Mouse (Mus musculus): ENCODE data around the gene Gucy1b2. TPM values are rescaled to one million over a fixed set of nuclear protein-coding genes. Genes with fewer than 3 reads are reported as not detected.

Gene Gucy1b2
- polyA plus RNA-seq, 1 experiment: not detected

DNA sequence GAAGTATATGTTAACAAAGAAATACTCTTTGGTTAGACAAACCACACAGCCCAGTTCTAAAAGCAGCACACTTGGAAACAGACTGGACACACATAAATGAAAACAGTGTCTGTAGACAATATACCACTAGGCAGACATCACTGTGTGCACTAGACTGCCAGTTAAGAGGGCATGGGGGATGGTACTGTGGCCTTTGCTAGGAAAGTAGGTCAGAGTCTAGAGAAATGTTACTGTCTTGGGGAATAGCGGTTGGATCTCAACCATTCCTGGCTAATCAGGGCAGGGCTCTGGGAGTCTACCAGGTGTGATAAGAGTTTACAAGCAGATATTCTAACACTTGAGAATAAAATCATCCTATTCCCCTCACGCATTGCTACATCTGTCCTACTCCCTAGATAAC is 60.7 kb downstream of the Gucy1b2 start:
- TF ChIP-seq E2F4 (IDR thresholded peaks at IDR 0.05; ENCODE audit: insufficient read depth): no peak
- TF ChIP-seq USF1 (IDR thresholded peaks at IDR 0.05; ENCODE audit: low read depth): no peak
- no peak for TF ChIP-seq MAX (IDR thresholded peaks at IDR 0.05; ENCODE audit: low read depth)
- no peak for TF ChIP-seq CEBPB (IDR thresholded peaks at IDR 0.05; ENCODE audit: insufficient read depth, poor library complexity, severe bottlenecking)
- no peak for TF ChIP-seq POLR2A (IDR thresholded peaks at IDR 0.05; ENCODE audit: insufficient read length, low read depth)
- no peak for TF ChIP-seq MYOG (IDR thresholded peaks at IDR 0.05; ENCODE audit: control insufficient read depth in 1 of 3, insufficient read depth in 1 of 3, insufficient read length in 2 of 3, low read depth in 2 of 3)
- TF ChIP-seq REST (IDR thresholded peaks at IDR 0.05; ENCODE audit: insufficient read depth, insufficient read length): no peak
- no peak for TF ChIP-seq TCF3 (IDR thresholded peaks at IDR 0.05; ENCODE audit: insufficient read length, low read depth)
- TF ChIP-seq POLR2AphosphoS2 (IDR thresholded peaks at IDR 0.05; ENCODE audit: insufficient read length, low read depth): no peak
- no peak for TF ChIP-seq TCF12 (IDR thresholded peaks at IDR 0.05; ENCODE audit: insufficient read depth, poor library complexity, severe bottlenecking)
- no peak for TF ChIP-seq MYOD1 (IDR thresholded peaks at IDR 0.05; ENCODE audit: control insufficient read depth in 1 of 3, insufficient read length in 2 of 3, low read depth in 2 of 3)
- TF ChIP-seq SRF (IDR thresholded peaks at IDR 0.05; ENCODE audit: control insufficient read depth, insufficient read length, low read depth): no peak

GRCm38 (mm10) chr14:62392754-62393153 is 63.3 kb downstream of the Gucy1b2 start:
- H3K36me3 ChIP-seq (ENCODE audit: control insufficient read depth, insufficient read depth): no peaks in the 10 kb centered on the region
- peaks cover 12% of the 10 kb centered on the region for H3K27me3 ChIP-seq (ENCODE audit: control insufficient read depth, insufficient read depth, insufficient read length)
- TF ChIP-seq REST (IDR thresholded peaks at IDR 0.05; ENCODE audit: insufficient read depth, insufficient read length) (no peak), POLR2AphosphoS2 (IDR thresholded peaks at IDR 0.05; ENCODE audit: insufficient read length, low read depth) (no peak), MYOG (IDR thresholded peaks at IDR 0.05; ENCODE audit: control insufficient read depth in 1 of 3, insufficient read depth in 1 of 3, insufficient read length in 2 of 3, low read depth in 2 of 3) (no peak), SRF (IDR thresholded peaks at IDR 0.05; ENCODE audit: control insufficient read depth, insufficient read length, low read depth) (no peak), POLR2A (IDR thresholded peaks at IDR 0.05; ENCODE audit: insufficient read length, low read depth) (no peak), E2F4 (IDR thresholded peaks at IDR 0.05; ENCODE audit: insufficient read depth) (no peak), CEBPB (IDR thresholded peaks at IDR 0.05; ENCODE audit: insufficient read depth, poor library complexity, severe bottlenecking) (no peak), MYOD1 (IDR thresholded peaks at IDR 0.05; ENCODE audit: control insufficient read depth in 1 of 3, insufficient read length in 2 of 3, low read depth in 2 of 3) (no peak), MAX (IDR thresholded peaks at IDR 0.05; ENCODE audit: low read depth) (no peak), TCF3 (IDR thresholded peaks at IDR 0.05; ENCODE audit: insufficient read length, low read depth) (no peak), TCF12 (IDR thresholded peaks at IDR 0.05; ENCODE audit: insufficient read depth, poor library complexity, severe bottlenecking) (no peak)
- no peak overlapping the region for H3K4me2 ChIP-seq (ENCODE audit: low read depth)
- H3K79me2 ChIP-seq (ENCODE audit: control insufficient read depth, insufficient read depth): no peaks in the 10 kb centered on the region
- no peak overlapping the region for H3ac ChIP-seq (ENCODE audit: control insufficient read depth, insufficient read length)
- H3K4me3 ChIP-seq: no peak overlapping the region

More for the DNA sequence above, 60.7 kb downstream of the Gucy1b2 start:
- H3K4me2 ChIP-seq (ENCODE audit: low read depth): no peak overlapping the region
- no peaks in the 10 kb centered on the region for H3K36me3 ChIP-seq (ENCODE audit: control insufficient read depth, insufficient read depth)
- no peak overlapping the region for H3K4me3 ChIP-seq
- peaks cover 12% of the 10 kb centered on the region for H3K27me3 ChIP-seq (ENCODE audit: control insufficient read depth, insufficient read depth, insufficient read length)
- no peaks in the 10 kb centered on the region for H3K79me2 ChIP-seq (ENCODE audit: control insufficient read depth, insufficient read depth)
- H3ac ChIP-seq (ENCODE audit: control insufficient read depth, insufficient read length): no peak overlapping the region

- H3K4me2 ChIP-seq (ENCODE audit: low read depth): peak overlapping the region; percentile 62
- no peak for TF ChIP-seq TCF12 (IDR thresholded peaks at IDR 0.05; ENCODE audit: insufficient read depth, poor library complexity, severe bottlenecking)
- H3K27me3 ChIP-seq (ENCODE audit: control insufficient read depth, insufficient read depth, insufficient read length): no peaks in the 10 kb centered on the region
- no peak overlapping the region for H3K4me3 ChIP-seq
- H3K79me2 ChIP-seq (ENCODE audit: control insufficient read depth, insufficient read depth): no peaks in the 10 kb centered on the region
- H3ac ChIP-seq (ENCODE audit: control insufficient read depth, insufficient read length): no peak overlapping the region
- no peaks in the 10 kb centered on the region for H3K36me3 ChIP-seq (ENCODE audit: control insufficient read depth, insufficient read depth)
Observed at GRCm38 (mm10) chr14:62389729-62390536, 66.2 kb downstream of the Gucy1b2 start.

DNA sequence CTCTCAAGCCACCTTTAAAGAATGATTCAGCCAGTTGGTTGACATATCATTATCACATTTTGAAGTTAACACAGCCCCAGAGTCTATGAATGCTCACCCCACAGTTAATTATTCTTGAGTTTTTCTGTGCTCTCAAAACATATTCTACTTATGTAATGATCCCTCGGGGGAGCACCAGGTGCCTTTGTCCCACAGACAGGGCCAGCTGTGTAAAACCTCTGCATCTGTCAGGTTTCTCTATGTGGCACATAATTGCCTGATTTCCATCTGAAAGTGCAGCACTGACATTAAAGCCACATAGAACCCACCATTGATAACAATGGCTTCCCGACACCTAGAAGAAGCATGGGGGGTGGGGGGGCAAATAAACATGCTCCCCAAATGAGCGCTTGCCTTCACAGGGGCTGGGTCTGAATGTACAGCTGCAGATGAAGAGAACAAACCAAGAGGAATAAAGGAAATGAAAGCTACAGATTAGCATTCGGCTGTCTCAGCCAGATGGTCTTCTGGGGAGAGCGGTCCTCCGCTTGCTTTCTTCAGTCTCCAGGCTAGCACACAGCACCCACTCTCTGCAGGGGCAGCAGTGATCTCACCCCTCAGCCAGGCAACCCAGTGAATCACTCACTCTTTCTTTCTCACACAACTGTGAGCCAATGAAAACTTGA is 66.9 kb downstream of the Gucy1b2 start:
- no peak overlapping the region for H3ac ChIP-seq (ENCODE audit: control insufficient read depth, insufficient read length)
- H3K4me2 ChIP-seq (ENCODE audit: low read depth): peak overlapping the region; percentile 62
- H3K36me3 ChIP-seq (ENCODE audit: control insufficient read depth, insufficient read depth): no peaks in the 10 kb centered on the region
- H3K4me3 ChIP-seq: no peak overlapping the region
- H3K27me3 ChIP-seq (ENCODE audit: control insufficient read depth, insufficient read depth, insufficient read length): no peaks in the 10 kb centered on the region
- H3K79me2 ChIP-seq (ENCODE audit: control insufficient read depth, insufficient read depth): no peaks in the 10 kb centered on the region
- no peak for TF ChIP-seq SRF (IDR thresholded peaks at IDR 0.05; ENCODE audit: control insufficient read depth, insufficient read length, low read depth)
- no peak for TF ChIP-seq REST (IDR thresholded peaks at IDR 0.05; ENCODE audit: insufficient read depth, insufficient read length)
- no peak for TF ChIP-seq MAX (IDR thresholded peaks at IDR 0.05; ENCODE audit: low read depth)
- no peak for TF ChIP-seq MYOG (IDR thresholded peaks at IDR 0.05; ENCODE audit: control insufficient read depth in 1 of 3, insufficient read depth in 1 of 3, insufficient read length in 2 of 3, low read depth in 2 of 3)
- no peak for TF ChIP-seq E2F4 (IDR thresholded peaks at IDR 0.05; ENCODE audit: insufficient read depth)
- no peak for TF ChIP-seq POLR2AphosphoS2 (IDR thresholded peaks at IDR 0.05; ENCODE audit: insufficient read length, low read depth)
